Mouse (Mus musculus) midbrain, embryonic 14.5 days (tissue): ENCODE data around the gene Trpc2. TPM values are rescaled to one million over a fixed set of nuclear protein-coding genes. Genes with fewer than 3 reads are reported as not detected.

Source experiments
- ATAC-seq: fragments of 200-750 bp; cut with Nextera tagmentation; 2 replicates; pipeline ENCODE4 v1.8.0; 2017; ENCODE audit warnings: moderate number of reproducible peaks, moderate library complexity; ENCODE audit not compliant: low FRiP score, low TSS enrichment
- DNase-seq: peaks from one replicate; pipeline ENCODE4 v3.0.0-alpha.2; 2015
- H3K27ac ChIP-seq: fragments of 300-500 bp; sonication (generic); replicated peaks from 2 replicates; pipeline ENCODE4 v1.5.1; 2014; ENCODE audit warnings: mild to moderate bottlenecking, low read depth, low read length, moderate library complexity
- H3K27me3 ChIP-seq: fragments of 300-500 bp; sonication (generic); 2 replicates; pipeline ENCODE4 v1.6.1; 2014; ENCODE audit warnings: low read length, control low read depth, mixed read lengths; ENCODE audit not compliant: control insufficient read depth, insufficient read depth
- H3K36me3 ChIP-seq: fragments of 300-500 bp; sonication (generic); 2 replicates; pipeline ENCODE4 v1.6.1; 2014; ENCODE audit warnings: low read length, control low read depth; ENCODE audit not compliant: control insufficient read depth, insufficient read depth
- H3K4me1 ChIP-seq: fragments of 300-500 bp; sonication (generic); 2 replicates; pipeline ENCODE4 v1.6.1; 2014; ENCODE audit warnings: mild to moderate bottlenecking, antibody characterized with exemption, low read length, control low read depth; ENCODE audit not compliant: control insufficient read depth, insufficient read depth
- H3K4me2 ChIP-seq: fragments of 300-500 bp; sonication (generic); 2 replicates; pipeline ENCODE4 v1.6.1; 2014; ENCODE audit warnings: mild to moderate bottlenecking, low read length, moderate library complexity
- H3K4me3 ChIP-seq: fragments of 300-500 bp; sonication (generic); replicated peaks from 2 replicates; pipeline ENCODE4 v1.5.1; 2014; ENCODE audit warnings: low read depth, low read length
- H3K9ac ChIP-seq: fragments of 300-500 bp; sonication (generic); replicated peaks from 2 replicates; pipeline ENCODE4 v1.6.1; 2014; ENCODE audit warnings: mild to moderate bottlenecking, low read length, moderate library complexity
- H3K9me3 ChIP-seq: fragments of 300-500 bp; sonication (generic); 2 replicates; pipeline ENCODE4 v1.6.1; 2016; ENCODE audit warnings: low read length, control low read depth, mixed read lengths; ENCODE audit not compliant: control insufficient read depth
- WGBS: fragments of 180-500 bp; shearing (Covaris S2); extraction: QIAGEN DNeasy Blood & Tissue Kit; methylation state at CpG from one replicate; pipeline ENCODE4 v1.1.7; 2014; 5-methylcytosine and 5-hydroxymethylcytosine counted together
- polyA plus RNA-seq: library from polyadenylated mRNA; unstranded; fragments of >200 nt; fragmentation: Nextera tagmentation; extraction: Ambion mirVana; gene quantifications from 2 replicates; pipeline ENCODE4 v1.2.1, GENCODE M21; 2014

Trpc2 gene
- polyA plus RNA-seq, 1 experiment from 2014 or later = 0.16 TPM

- Histone ChIP-seq H3K4me3 (peak overlapping the region; percentile 62), H3K9me3 (no peaks in the 10 kb centered on the region), H3K27ac (peak overlapping the region; percentile 83), H3K27me3 (no peaks in the 10 kb centered on the region), H3K4me2 (peak overlapping the region; percentile 75), H3K9ac (peak overlapping the region; percentile 73), H3K4me1 (peaks cover 15% of the 10 kb centered on the region), H3K36me3 (0 out of 2 replicates have a peak, but pooled peaks cover 5% of the 10 kb centered on the region)
- WGBS = under 1% methylated on average over 9 of the region's 9 CpGs
- ATAC-seq (peak; percentile 31; the same call in 1 of the 2 replicates), DNase-seq (no peak)
Measured at GRCm38 (mm10) chr7:102064655-102065045, 18.3 kb upstream of the Trpc2 start.

DNA sequence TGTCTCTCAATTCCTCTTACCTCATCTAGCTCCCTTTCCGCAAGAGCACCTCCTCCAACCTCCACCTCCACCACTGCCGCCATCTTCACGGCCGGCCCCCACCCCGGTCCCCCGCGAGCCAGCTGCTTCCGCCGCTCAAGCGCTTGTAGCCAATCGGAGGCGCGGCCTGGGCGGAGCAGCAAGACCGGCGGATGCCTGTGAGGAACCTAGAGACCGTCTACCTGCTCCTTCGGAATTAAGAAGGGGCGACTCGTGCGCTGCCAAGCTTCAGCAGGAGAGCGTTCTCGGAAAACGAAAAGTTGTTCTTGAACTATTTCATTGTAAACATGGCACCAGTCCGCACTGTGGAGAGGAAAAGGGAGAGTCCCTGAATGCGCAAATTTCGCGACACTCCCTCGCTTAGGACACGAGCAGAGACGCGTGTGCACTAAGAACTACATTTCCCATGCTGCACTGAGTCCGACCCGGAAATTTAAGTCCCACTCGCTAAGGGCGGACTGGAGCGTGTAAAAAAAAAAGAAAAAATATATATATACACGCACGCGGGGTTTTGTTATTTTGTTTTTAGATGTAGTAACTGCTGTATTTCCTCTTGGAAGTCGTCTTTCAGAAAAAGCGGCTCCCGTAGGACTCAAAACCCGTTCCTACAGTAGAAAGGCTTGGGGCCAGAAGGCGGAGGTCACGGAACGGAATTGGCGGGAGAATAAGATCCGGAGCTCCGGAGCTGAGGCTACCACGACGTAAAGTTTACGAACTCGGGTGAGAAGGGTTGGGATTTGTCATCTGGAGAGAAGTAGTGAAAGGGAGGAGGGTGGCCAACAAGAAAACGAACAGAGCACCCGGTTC lies 17.6 kb upstream of the Trpc2 start, which contains the start of the genes Rnf121, Xndc1 and Xntrpc:
Gene Rnf121, minus strand, starts transcription at position 424 of the 846 bp plus-strand sequence.
Gene Xndc1, plus strand, starts transcription at position 466 of the 846 bp plus-strand sequence.
Gene Xntrpc, plus strand, starts transcription at position 668 of the 846 bp plus-strand sequence.
- peak; percentile 99 for ATAC-seq
- Histone ChIP-seq H3K9me3 (no peaks in the 10 kb centered on the region), H3K27me3 (no peaks in the 10 kb centered on the region), H3K4me3 (peak within 1 kb of the TSS; percentile 62), H3K4me2 (peak within 1 kb of the TSS; percentile 75), H3K4me1 (peaks cover 15% of the 10 kb centered on the region), H3K36me3 (0 out of 2 replicates have a peak, but pooled peaks cover 2% of the 10 kb centered on the region), H3K27ac (peak within 1 kb of the TSS; percentile 83), H3K9ac (peak within 1 kb of the TSS; percentile 73)
- under 1% methylated on average over 56 of the region's 56 CpGs for WGBS
- peak; percentile 96 for DNase-seq

GRCm38 (mm10) chr7:102066363-102066762 lies 16.6 kb upstream of the Trpc2 start:
- ATAC-seq (no peak), DNase-seq (no peak)
- peak overlapping the region; percentile 50; the same call in 1 of the 2 replicates for H3K9ac ChIP-seq
- H3K4me3 ChIP-seq = peak overlapping the region; percentile 62
- no peak overlapping the region for H3K27ac ChIP-seq
- peak overlapping the region; percentile 75 for H3K4me2 ChIP-seq
- no peaks in the 10 kb centered on the region for H3K9me3 ChIP-seq
- peaks cover 15% of the 10 kb centered on the region for H3K4me1 ChIP-seq
- WGBS = 82% methylated on average over 6 of the region's 6 CpGs
- H3K27me3 ChIP-seq = no peaks in the 10 kb centered on the region
- peaks cover 3% of the 10 kb centered on the region for H3K36me3 ChIP-seq

DNA sequence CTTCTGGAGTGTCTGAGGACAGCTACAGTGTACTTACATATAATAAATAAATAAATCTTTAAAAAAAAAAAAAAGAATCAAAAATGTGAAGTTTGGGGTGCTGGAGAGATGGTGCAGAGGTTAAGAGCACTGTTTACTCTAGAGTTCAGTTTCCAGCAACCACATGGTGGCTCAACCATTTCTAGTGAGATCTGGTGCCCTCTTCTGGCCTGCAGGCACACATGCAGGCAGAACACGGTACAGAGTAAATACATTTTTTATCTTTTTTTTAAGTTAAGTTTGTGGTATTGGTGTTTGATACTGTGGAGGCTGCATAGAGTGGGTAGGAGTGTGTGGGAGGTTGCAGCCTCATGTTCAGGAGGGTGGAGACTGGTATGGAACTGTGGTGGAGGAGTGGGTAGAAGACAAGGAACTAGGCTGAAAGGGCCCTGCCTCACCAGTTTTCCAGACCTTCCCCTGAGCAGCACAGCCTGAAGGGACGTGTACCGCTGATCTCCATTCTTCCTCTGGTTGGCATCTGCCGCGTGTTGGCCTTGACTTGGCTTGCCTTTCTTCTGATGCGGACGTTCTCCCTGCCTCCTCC lies 6.1 kb upstream of the Trpc2 start:
- Histone ChIP-seq H3K4me1 (no peaks in the 10 kb centered on the region), H3K27me3 (no peaks in the 10 kb centered on the region), H3K4me3 (no peak overlapping the region), H3K9ac (no peak overlapping the region), H3K27ac (no peak overlapping the region), H3K4me2 (no peak overlapping the region), H3K9me3 (no peaks in the 10 kb centered on the region), H3K36me3 (peaks cover 74% of the 10 kb centered on the region)
- peak; percentile 46 for DNase-seq
- 84% methylated on average over 7 of the region's 7 CpGs for WGBS
- no peak for ATAC-seq

DNA sequence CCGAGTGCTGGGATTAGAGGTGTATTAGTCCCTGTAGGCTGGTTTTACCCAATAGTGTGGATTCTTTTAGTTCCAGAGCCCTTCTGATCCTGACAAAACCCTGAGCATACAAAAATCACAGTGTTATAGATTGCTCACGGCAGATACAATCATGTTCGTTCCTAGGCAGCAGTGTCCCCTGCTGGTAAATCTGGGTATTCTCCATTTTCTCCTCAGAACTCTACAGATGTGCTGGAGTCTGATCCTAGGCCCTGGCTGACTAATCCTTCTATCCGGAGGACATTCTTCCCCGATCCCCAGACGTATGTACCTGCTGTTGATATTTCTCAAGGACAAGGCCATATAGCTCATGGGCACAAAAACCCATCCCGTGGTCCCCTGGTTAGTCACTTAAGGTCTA lies 4.4 kb upstream of the Trpc2 start:
- H3K27ac ChIP-seq = no peak overlapping the region
- no peak overlapping the region for H3K9ac ChIP-seq
- no peak for ATAC-seq
- no peaks in the 10 kb centered on the region for H3K9me3 ChIP-seq
- no peak overlapping the region for H3K4me2 ChIP-seq
- peaks cover 75% of the 10 kb centered on the region for H3K36me3 ChIP-seq
- no peak overlapping the region for H3K4me3 ChIP-seq
- DNase-seq = peak; percentile 61
- no peaks in the 10 kb centered on the region for H3K27me3 ChIP-seq
- H3K4me1 ChIP-seq = no peaks in the 10 kb centered on the region
- WGBS = 78% methylated on average over 7 of the region's 7 CpGs

DNA sequence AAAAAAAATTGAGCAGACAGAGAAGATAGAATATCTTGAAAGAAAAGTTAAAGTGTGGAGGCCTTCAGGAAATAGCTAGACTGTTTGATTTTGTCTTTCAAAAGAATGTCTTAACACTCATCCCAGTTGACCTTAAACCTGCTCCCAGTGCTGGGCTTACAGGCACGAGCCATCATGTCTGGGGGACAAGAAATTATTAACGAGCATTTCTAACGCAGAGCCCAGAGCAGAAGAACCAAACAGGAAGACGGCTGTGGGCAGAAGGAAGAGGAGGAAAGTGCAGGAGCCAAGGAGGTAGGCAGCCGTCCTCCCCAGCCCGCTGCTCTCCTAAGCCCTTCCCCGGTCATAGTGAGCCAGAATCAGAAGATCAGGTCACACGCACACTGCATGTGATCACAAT lies 2.6 kb upstream of the Trpc2 start:
- Histone ChIP-seq H3K4me1 (no peaks in the 10 kb centered on the region), H3K27me3 (no peaks in the 10 kb centered on the region), H3K9me3 (no peaks in the 10 kb centered on the region), H3K9ac (no peak overlapping the region), H3K4me3 (no peak overlapping the region), H3K4me2 (no peak overlapping the region), H3K36me3 (peaks cover 75% of the 10 kb centered on the region), H3K27ac (no peak overlapping the region)
- ATAC-seq (no peak), DNase-seq (no peak)
- WGBS = 93% methylated on average over 8 of the region's 8 CpGs

DNA sequence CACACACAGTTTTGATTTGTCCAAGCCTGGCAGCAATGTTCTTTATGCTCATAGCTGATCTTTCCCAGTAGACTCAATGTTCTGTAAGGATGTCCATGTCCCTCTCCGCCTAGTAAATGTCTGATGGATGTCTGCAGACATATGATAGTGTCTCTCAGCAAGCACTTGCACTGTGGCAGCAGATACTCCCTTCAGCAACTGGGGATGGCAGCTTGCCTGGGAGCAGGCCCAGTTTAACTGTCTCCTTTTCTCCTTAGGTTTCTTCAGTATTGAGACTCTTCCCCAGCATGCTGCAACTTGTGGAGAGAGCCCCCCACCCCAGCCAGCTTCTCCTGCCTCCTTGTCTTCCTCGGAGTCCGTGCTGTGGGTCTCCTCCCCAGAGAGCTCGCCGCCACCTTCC lies 1.1 kb upstream of the Trpc2 start:
- H3K36me3 ChIP-seq = peaks cover 71% of the 10 kb centered on the region
- WGBS = 96% methylated on average over 5 of the region's 5 CpGs

DNA sequence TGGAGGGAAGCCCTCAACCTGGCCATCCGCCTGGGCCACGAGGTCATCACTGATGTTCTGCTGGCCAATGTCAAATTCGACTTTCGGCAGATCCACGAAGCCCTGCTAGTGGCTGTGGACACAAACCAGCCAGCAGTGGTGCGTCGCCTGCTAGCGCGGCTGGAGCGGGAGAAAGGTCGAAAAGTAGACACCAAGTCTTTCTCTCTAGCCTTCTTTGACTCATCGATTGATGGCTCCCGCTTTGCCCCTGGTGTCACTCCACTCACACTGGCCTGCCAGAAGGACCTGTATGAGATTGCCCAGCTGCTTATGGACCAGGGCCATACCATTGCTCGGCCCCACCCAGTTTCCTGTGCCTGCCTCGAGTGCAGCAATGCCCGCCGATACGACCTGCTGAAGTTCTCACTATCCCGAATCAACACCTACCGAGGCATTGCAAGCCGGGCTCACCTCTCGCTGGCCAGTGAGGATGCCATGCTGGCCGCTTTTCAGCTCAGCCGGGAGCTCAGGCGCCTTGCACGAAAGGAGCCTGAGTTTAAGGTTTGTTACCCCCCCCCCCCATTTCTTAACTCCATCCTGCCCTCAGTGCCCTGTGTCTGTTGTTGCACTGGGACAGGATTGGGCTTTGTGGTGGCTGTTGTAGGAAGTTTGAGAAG lies 1.3 kb downstream of the Trpc2 start:
- ATAC-seq = no peak
- no peak for DNase-seq
- Histone ChIP-seq H3K9ac (no peak overlapping the region), H3K27me3 (no peaks in the 10 kb centered on the region), H3K4me1 (no peaks in the 10 kb centered on the region), H3K9me3 (no peaks in the 10 kb centered on the region), H3K36me3 (peaks cover 60% of the 10 kb centered on the region), H3K27ac (no peak overlapping the region), H3K4me3 (no peak overlapping the region), H3K4me2 (no peak overlapping the region)
- WGBS = 95% methylated on average over 26 of the region's 26 CpGs

More for the DNA sequence above, 1.1 kb upstream of the Trpc2 start:
- no peak overlapping the region for H3K4me3 ChIP-seq
- H3K4me1 ChIP-seq = no peaks in the 10 kb centered on the region
- no peak overlapping the region for H3K27ac ChIP-seq
- DNase-seq (no peak), ATAC-seq (no peak)
- H3K9ac ChIP-seq = no peak overlapping the region
- no peak overlapping the region for H3K4me2 ChIP-seq
- no peaks in the 10 kb centered on the region for H3K27me3 ChIP-seq
- H3K9me3 ChIP-seq = no peaks in the 10 kb centered on the region
